Mouse (Mus musculus) midbrain, embryonic 13.5 days (tissue): Measurements from ENCODE around the gene Usp5. TPM values are rescaled to one million over a fixed set of nuclear protein-coding genes. Genes with fewer than 3 reads are reported as not detected.
A peak's percentile ranks its signal among the peaks of the same experiment; 100 is the strongest.

ENCODE experiments used
- ATAC-seq: fragments of 200-750 bp; cut with Nextera tagmentation; 2 replicates; pipeline ENCODE4 v1.8.0; 2017; ENCODE audit warnings: mild to moderate bottlenecking, moderate TSS enrichment, moderate library complexity
- H3K27ac ChIP-seq: fragments of 300-500 bp; sonication (generic); 2 replicates; pipeline ENCODE4 v1.5.1; 2015; ENCODE audit warnings: inconsistent platforms, mild to moderate bottlenecking, moderate library complexity
- H3K27me3 ChIP-seq: fragments of 300-500 bp; sonication (generic); 2 replicates; pipeline ENCODE4 v1.6.1; 2015; ENCODE audit warnings: mild to moderate bottlenecking, inconsistent platforms
- H3K36me3 ChIP-seq: fragments of 300-500 bp; sonication (generic); 2 replicates; pipeline ENCODE4 v1.6.1; 2015; ENCODE audit warnings: mild to moderate bottlenecking, inconsistent platforms
- H3K4me1 ChIP-seq: fragments of 300-500 bp; sonication (generic); replicated peaks from 2 replicates; pipeline ENCODE4 v1.6.1; 2015; ENCODE audit warnings: inconsistent platforms
- H3K4me2 ChIP-seq: fragments of 300-500 bp; sonication (generic); replicated peaks from 2 replicates; pipeline ENCODE4 v1.6.1; 2015; ENCODE audit warnings: moderate library complexity, mild to moderate bottlenecking, inconsistent platforms
- H3K4me3 ChIP-seq: fragments of 300-500 bp; sonication (generic); replicated peaks from 2 replicates; pipeline ENCODE4 v1.5.1; 2015; ENCODE audit warnings: mild to moderate bottlenecking, inconsistent platforms
- H3K9ac ChIP-seq: fragments of 300-500 bp; sonication (generic); replicated peaks from 2 replicates; pipeline ENCODE4 v1.6.1; 2015; ENCODE audit warnings: mild to moderate bottlenecking, inconsistent platforms
- H3K9me3 ChIP-seq: fragments of 300-500 bp; sonication (generic); 2 replicates; pipeline ENCODE4 v1.6.1; 2016; ENCODE audit warnings: mild to moderate bottlenecking, inconsistent platforms
- WGBS: fragments of 180-500 bp; shearing (Covaris S2); methylation state at CpG from one replicate; pipeline ENCODE4 v1.1.7; 2015; 5-methylcytosine and 5-hydroxymethylcytosine counted together
- polyA plus RNA-seq: library from polyadenylated mRNA; unstranded; fragments of >200 nt; fragmentation: Nextera tagmentation; extraction: Ambion mirVana; gene quantifications from 2 replicates; pipeline ENCODE4 v1.2.1, GENCODE M21; 2015

Usp5 gene
- polyA plus RNA-seq, 1 experiment from 2014 or later, result 202 TPM

- H3K4me2 ChIP-seq, result peak within 1 kb of the TSS; percentile 67
- no peaks in the 10 kb centered on the region for H3K36me3 ChIP-seq
- peaks cover 26% of the 10 kb centered on the region for H3K4me1 ChIP-seq
- peak; percentile 85 for ATAC-seq
- H3K27ac ChIP-seq, result peak within 1 kb of the TSS; percentile 36
- WGBS, result under 1% methylated on average over 49 of the region's 54 CpGs
- peak within 1 kb of the TSS; percentile 49 for H3K4me3 ChIP-seq
- H3K9ac ChIP-seq, result peak within 1 kb of the TSS; percentile 67
- H3K9me3 ChIP-seq, result no peaks in the 10 kb centered on the region
- H3K27me3 ChIP-seq, result peaks cover 5% of the 10 kb centered on the region; the same call in 1 of the 2 replicates
Measured at GRCm38 (mm10) chr6:124769101-124769765, 60.1 kb downstream of the Usp5 start, which contains the start of gene Eno2. Gene Eno2 (minus strand): TSS chr6:124769673.

- no peak overlapping the region for H3K27ac ChIP-seq
- 5% methylated on average over 9 of the region's 9 CpGs for WGBS
- peak; percentile 18 for ATAC-seq
Measured at GRCm38 (mm10) chr6:124768704-124769044, 60.6 kb downstream of the Usp5 start.

GRCm38 (mm10) chr6:124767920-124768703 is 61.2 kb downstream of the Usp5 start:
- H3K27ac ChIP-seq, result no peak overlapping the region
- 17% methylated on average over 18 of the region's 19 CpGs for WGBS
- peak overlapping the region; percentile 67 for H3K4me2 ChIP-seq
- no peaks in the 10 kb centered on the region for H3K36me3 ChIP-seq
- no peaks in the 10 kb centered on the region for H3K9me3 ChIP-seq
- peaks cover 5% of the 10 kb centered on the region; the same call in 1 of the 2 replicates for H3K27me3 ChIP-seq
- ATAC-seq, result peak; percentile 18
- peak overlapping the region; percentile 67 for H3K9ac ChIP-seq
- H3K4me3 ChIP-seq, result peak overlapping the region; percentile 49
- peaks cover 26% of the 10 kb centered on the region for H3K4me1 ChIP-seq

More at GRCm38 (mm10) chr6:124768704-124769044, 60.6 kb downstream of the Usp5 start:
- Histone ChIP-seq H3K4me3 (peak overlapping the region; percentile 49), H3K4me2 (peak overlapping the region; percentile 67), H3K9ac (peak overlapping the region; percentile 67), H3K36me3 (no peaks in the 10 kb centered on the region), H3K27me3 (peaks cover 5% of the 10 kb centered on the region; the same call in 1 of the 2 replicates), H3K4me1 (peaks cover 26% of the 10 kb centered on the region), H3K9me3 (no peaks in the 10 kb centered on the region)

GRCm38 (mm10) chr6:124767536-124767919 is 61.8 kb downstream of the Usp5 start:
- H3K9ac ChIP-seq, result peak overlapping the region; percentile 67; the same call in 1 of the 2 replicates

GRCm38 (mm10) chr6:124765951-124766350 is 63.3 kb downstream of the Usp5 start:
- peaks cover 26% of the 10 kb centered on the region for H3K4me1 ChIP-seq
- H3K9ac ChIP-seq, result no peak overlapping the region
- 89% methylated on average over 7 of the region's 7 CpGs for WGBS
- H3K9me3 ChIP-seq, result no peaks in the 10 kb centered on the region
- no peak for ATAC-seq
- no peak overlapping the region for H3K4me2 ChIP-seq
- H3K4me3 ChIP-seq, result no peak overlapping the region
- H3K27me3 ChIP-seq, result peaks cover 5% of the 10 kb centered on the region; the same call in 1 of the 2 replicates
- H3K36me3 ChIP-seq, result no peaks in the 10 kb centered on the region
- H3K27ac ChIP-seq, result no peak overlapping the region

More at GRCm38 (mm10) chr6:124767536-124767919, 61.8 kb downstream of the Usp5 start:
- Histone ChIP-seq H3K4me1 (peaks cover 26% of the 10 kb centered on the region), H3K4me3 (0 out of 2 replicates have a peak overlapping the region, but pooled peaks have one; percentile 49), H3K9me3 (no peaks in the 10 kb centered on the region), H3K27ac (no peak overlapping the region), H3K27me3 (peaks cover 5% of the 10 kb centered on the region; the same call in 1 of the 2 replicates), H3K36me3 (no peaks in the 10 kb centered on the region), H3K4me2 (peak overlapping the region; percentile 67; the same call in 1 of the 2 replicates)
- ATAC-seq, result no peak
- 30% methylated on average over 4 of the region's 4 CpGs for WGBS

Other genes starting within 250 kb of the Usp5 start
- gene C1s2, start 193.4 kb downstream of the Usp5 start, polyA plus RNA-seq, result 0.13 TPM in 2 replicates
- gene Lpcat3, start 166.5 kb downstream of the Usp5 start, polyA plus RNA-seq, result 39.6 and 40.0 TPM in 2 replicates
- gene Emg1, start 117.3 kb downstream of the Usp5 start, polyA plus RNA-seq, result 136 and 144 TPM in 2 replicates
- 258 and 276 TPM in 2 replicates for gene Phb2, start 117.1 kb downstream of the Usp5 start, polyA plus RNA-seq
- 3.4 and 4.1 TPM in 2 replicates for gene Ptpn6, start 90.8 kb downstream of the Usp5 start, polyA plus RNA-seq
- gene Grcc10, start 88.1 kb downstream of the Usp5 start, polyA plus RNA-seq, result 710 and 725 TPM in 2 replicates
- not detected in 2 replicates for gene Gm45234, start 73.5 kb downstream of the Usp5 start, polyA plus RNA-seq
- gene Atn1, start 73.0 kb downstream of the Usp5 start, polyA plus RNA-seq, result 21.5 and 25.4 TPM in 2 replicates
- 27.5 and 29.7 TPM in 2 replicates for gene Eno2, start 59.8 kb downstream of the Usp5 start, polyA plus RNA-seq
- gene Lrrc23, start 49.8 kb downstream of the Usp5 start, polyA plus RNA-seq, result 2.3 and 4.3 TPM in 2 replicates
- 7.7 and 8.2 TPM in 2 replicates for gene Spsb2, start 20.8 kb downstream of the Usp5 start, polyA plus RNA-seq
- 329 and 343 TPM in 2 replicates for gene Tpi1, start 15.2 kb downstream of the Usp5 start, polyA plus RNA-seq
- 82.7 and 89.5 TPM in 2 replicates for gene Cdca3, start 63 bp upstream of the Usp5 start, polyA plus RNA-seq
- gene Gnb3, start 10.8 kb upstream of the Usp5 start, polyA plus RNA-seq, result 5.1 and 7.5 TPM in 2 replicates
- gene P3h3, start 28.3 kb upstream of the Usp5 start, polyA plus RNA-seq, result 12.3 and 17.0 TPM in 2 replicates
- gene Gpr162, start 34.5 kb upstream of the Usp5 start, polyA plus RNA-seq, result 19.2 and 22.9 TPM in 2 replicates
- 0.07 TPM in 1 of 2 replicates, not detected in the other for gene Cd4, start 58.7 kb upstream of the Usp5 start, polyA plus RNA-seq
- 2.3 and 2.5 TPM in 2 replicates for gene Lag3, start 82.2 kb upstream of the Usp5 start, polyA plus RNA-seq
- 662 and 802 TPM in 2 replicates for gene Ptms, start 90.6 kb upstream of the Usp5 start, polyA plus RNA-seq
- 419 and 462 TPM in 2 replicates for gene Mlf2, start 101.9 kb upstream of the Usp5 start, polyA plus RNA-seq
- gene Cops7a, start 136.1 kb upstream of the Usp5 start, polyA plus RNA-seq, result 89.9 and 95.2 TPM in 2 replicates
- gene Pianp, start 167.2 kb upstream of the Usp5 start, polyA plus RNA-seq, result 25.6 and 27.4 TPM in 2 replicates
- 18.8 and 23.1 TPM in 2 replicates for gene Zfp384, start 179.7 kb upstream of the Usp5 start, polyA plus RNA-seq
- gene Ing4, start 210.3 kb upstream of the Usp5 start, polyA plus RNA-seq, result 195 and 201 TPM in 2 replicates
- 15.8 and 19.7 TPM in 2 replicates for gene Acrbp, start 220.2 kb upstream of the Usp5 start, polyA plus RNA-seq
- gene Lpar5, start 238.4 kb upstream of the Usp5 start, polyA plus RNA-seq, result 0.34 and 0.37 TPM in 2 replicates